Mouse (Mus musculus) liver, adult 2 months (tissue): ENCODE results near the gene Olfr403.

Experiments
- CTCF ChIP-seq: fragments of 200-500 bp; IDR thresholded peaks from 2 replicates; pipeline ENCODE4 v1.5.1; 2011; ENCODE audit warnings: low read depth, low read length, control low read depth
- POLR2A ChIP-seq: fragments of 200-500 bp; IDR thresholded peaks from 2 replicates; pipeline ENCODE4 v1.6.1; 2011; ENCODE audit warnings: low read length, control low read depth; ENCODE audit not compliant: insufficient read depth; ENCODE audit errors: extremely low read depth

GRCm38 (mm10) chr11:74241201-74241600 lies 55.2 kb downstream of the Olfr403 start:
- TF ChIP-seq CTCF (no peak), POLR2A (no peak)
